Mouse (Mus musculus): ENCODE data around the gene Qpctl. TPM values are rescaled to one million over a fixed set of nuclear protein-coding genes. Genes with fewer than 3 reads are reported as not detected.

Gene Qpctl
- polyA plus RNA-seq, 1 experiment from 2014 or later = 6.4 TPM

GRCm38 (mm10) chr7:19179173-19179572, 30.1 kb upstream of the Qpctl start:
- H3K4me2 ChIP-seq = peak overlapping the region; percentile 56
- no peak overlapping the region for H3K27ac ChIP-seq (ENCODE audit: low read depth, low read length)
- peaks cover 45% of the 10 kb centered on the region for H3K27me3 ChIP-seq (ENCODE audit: control insufficient read depth, insufficient read depth, low read length)
- H3K36me3 ChIP-seq (ENCODE audit: control insufficient read depth, insufficient read depth, low read length) = no peaks in the 10 kb centered on the region; the same call in 1 of the 2 replicates
- no peaks in the 10 kb centered on the region for H3K9me3 ChIP-seq (replicated peaks; ENCODE audit: control insufficient read depth, low read length)
- H3K9ac ChIP-seq (ENCODE audit: low read depth, low read length) = no peak overlapping the region
- no peak for ATAC-seq (replicated peaks; ENCODE audit: insufficient number of reproducible peaks, low FRiP score, low TSS enrichment)
- under 1% methylated on average over 31 of the region's 32 CpGs for WGBS (ENCODE audit: insufficient replicate concordance)
- peaks cover 17% of the 10 kb centered on the region for H3K4me1 ChIP-seq (ENCODE audit: control insufficient read depth, insufficient read depth, low read length)
- peak overlapping the region; percentile 25 for H3K4me3 ChIP-seq (ENCODE audit: low read depth, low read length)

GRCm38 (mm10) chr7:19178443-19179092, 29.5 kb upstream of the Qpctl start:
- H3K9me3 ChIP-seq (replicated peaks; ENCODE audit: control insufficient read depth, low read length) = no peaks in the 10 kb centered on the region
- H3K36me3 ChIP-seq (ENCODE audit: control insufficient read depth, insufficient read depth, low read length) = no peaks in the 10 kb centered on the region; the same call in 1 of the 2 replicates
- no peak for ATAC-seq (replicated peaks; ENCODE audit: insufficient number of reproducible peaks, low FRiP score, low TSS enrichment)
- H3K27ac ChIP-seq (ENCODE audit: low read depth, low read length) = no peak overlapping the region
- H3K4me1 ChIP-seq (ENCODE audit: control insufficient read depth, insufficient read depth, low read length) = peaks cover 17% of the 10 kb centered on the region
- H3K4me3 ChIP-seq (ENCODE audit: low read depth, low read length) = peak overlapping the region; percentile 25; the same call in 1 of the 2 replicates
- peaks cover 45% of the 10 kb centered on the region for H3K27me3 ChIP-seq (ENCODE audit: control insufficient read depth, insufficient read depth, low read length)
- H3K9ac ChIP-seq (ENCODE audit: low read depth, low read length) = no peak overlapping the region
- H3K4me2 ChIP-seq = peak overlapping the region; percentile 56
- 5% methylated on average over 27 of the region's 27 CpGs for WGBS (ENCODE audit: insufficient replicate concordance)

DNA sequence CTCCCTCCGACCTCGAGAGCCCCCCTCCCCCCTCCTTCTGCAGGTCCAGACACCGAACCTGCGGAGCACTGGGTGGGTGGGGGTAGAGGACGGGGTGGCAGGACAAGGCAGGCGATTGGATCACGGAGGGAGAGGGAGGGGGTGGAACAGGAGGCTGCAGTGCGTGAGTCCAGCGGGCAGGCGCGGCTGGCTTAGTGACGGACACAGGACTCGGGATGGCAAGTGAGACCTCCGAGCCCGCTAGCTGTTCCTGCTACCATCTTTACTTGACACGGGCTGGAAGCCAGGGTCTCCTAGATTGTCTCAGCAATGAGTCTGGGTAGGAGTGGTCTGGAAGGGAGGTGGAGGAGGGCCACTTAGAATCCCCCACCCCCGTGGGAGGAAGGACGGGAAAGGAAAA, 28.9 kb upstream of the Qpctl start:
- Histone ChIP-seq H3K27ac (ENCODE audit: low read depth, low read length) (no peak overlapping the region), H3K4me1 (ENCODE audit: control insufficient read depth, insufficient read depth, low read length) (peaks cover 20% of the 10 kb centered on the region), H3K36me3 (ENCODE audit: control insufficient read depth, insufficient read depth, low read length) (no peaks in the 10 kb centered on the region), H3K4me3 (ENCODE audit: low read depth, low read length) (no peak overlapping the region), H3K9me3 (replicated peaks; ENCODE audit: control insufficient read depth, low read length) (no peaks in the 10 kb centered on the region), H3K27me3 (ENCODE audit: control insufficient read depth, insufficient read depth, low read length) (peaks cover 45% of the 10 kb centered on the region), H3K4me2 (peak overlapping the region; percentile 36), H3K9ac (ENCODE audit: low read depth, low read length) (no peak overlapping the region)
- WGBS (ENCODE audit: insufficient replicate concordance) = 10% methylated on average over 17 of the region's 18 CpGs
- ATAC-seq (replicated peaks; ENCODE audit: insufficient number of reproducible peaks, low FRiP score, low TSS enrichment) = no peak

GRCm38 (mm10) chr7:19177216-19177615, 28.1 kb upstream of the Qpctl start:
- no peak overlapping the region for H3K27ac ChIP-seq (ENCODE audit: low read depth, low read length)
- H3K9ac ChIP-seq (ENCODE audit: low read depth, low read length) = no peak overlapping the region
- no peaks in the 10 kb centered on the region for H3K9me3 ChIP-seq (replicated peaks; ENCODE audit: control insufficient read depth, low read length)
- 68% methylated on average over 7 of the region's 7 CpGs for WGBS (ENCODE audit: insufficient replicate concordance)
- H3K4me2 ChIP-seq = no peak overlapping the region
- ATAC-seq (replicated peaks; ENCODE audit: insufficient number of reproducible peaks, low FRiP score, low TSS enrichment) = no peak
- peaks cover 45% of the 10 kb centered on the region for H3K27me3 ChIP-seq (ENCODE audit: control insufficient read depth, insufficient read depth, low read length)
- no peak overlapping the region for H3K4me3 ChIP-seq (ENCODE audit: low read depth, low read length)
- H3K36me3 ChIP-seq (ENCODE audit: control insufficient read depth, insufficient read depth, low read length) = no peaks in the 10 kb centered on the region
- H3K4me1 ChIP-seq (ENCODE audit: control insufficient read depth, insufficient read depth, low read length) = peaks cover 25% of the 10 kb centered on the region

DNA sequence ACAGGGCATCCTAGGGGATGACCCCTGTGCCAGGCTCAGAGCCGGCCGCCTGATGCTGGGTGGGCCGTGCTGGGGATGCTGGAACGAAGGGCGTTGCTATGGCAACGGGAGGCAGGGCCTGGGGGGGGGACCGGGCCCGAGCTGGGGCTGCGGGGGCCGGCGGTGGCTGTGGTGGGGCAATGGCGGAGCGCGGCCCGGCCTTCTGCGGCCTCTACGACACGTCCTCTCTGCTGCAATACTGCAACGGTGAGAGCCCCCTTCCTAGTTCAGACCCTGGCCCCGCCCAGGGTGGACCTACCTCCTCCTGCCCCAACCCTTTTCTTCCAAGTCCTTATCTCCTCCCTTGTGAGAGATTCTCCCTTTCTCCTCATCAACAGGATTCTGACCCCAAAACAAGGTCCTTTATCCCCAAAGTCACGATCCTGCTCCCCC, 27.4 kb upstream of the Qpctl start:
- H3K27ac ChIP-seq (ENCODE audit: low read depth, low read length) = no peak overlapping the region
- peaks cover 45% of the 10 kb centered on the region for H3K27me3 ChIP-seq (ENCODE audit: control insufficient read depth, insufficient read depth, low read length)
- peak overlapping the region; percentile 46 for H3K4me2 ChIP-seq
- no peaks in the 10 kb centered on the region for H3K9me3 ChIP-seq (replicated peaks; ENCODE audit: control insufficient read depth, low read length)
- peak overlapping the region; percentile 3; the same call in 1 of the 2 replicates for H3K4me3 ChIP-seq (ENCODE audit: low read depth, low read length)
- H3K36me3 ChIP-seq (ENCODE audit: control insufficient read depth, insufficient read depth, low read length) = no peaks in the 10 kb centered on the region
- H3K4me1 ChIP-seq (ENCODE audit: control insufficient read depth, insufficient read depth, low read length) = peaks cover 27% of the 10 kb centered on the region
- 6% methylated on average over 18 of the region's 21 CpGs for WGBS (ENCODE audit: insufficient replicate concordance)
- no peak overlapping the region for H3K9ac ChIP-seq (ENCODE audit: low read depth, low read length)
- no peak for ATAC-seq (replicated peaks; ENCODE audit: insufficient number of reproducible peaks, low FRiP score, low TSS enrichment)

- Histone ChIP-seq H3K36me3 (ENCODE audit: control insufficient read depth, insufficient read depth, low read length) (no peaks in the 10 kb centered on the region), H3K27me3 (ENCODE audit: control insufficient read depth, insufficient read depth, low read length) (peaks cover 45% of the 10 kb centered on the region), H3K9ac (ENCODE audit: low read depth, low read length) (no peak within 1 kb of the TSS), H3K4me1 (ENCODE audit: control insufficient read depth, insufficient read depth, low read length) (peaks cover 27% of the 10 kb centered on the region), H3K27ac (ENCODE audit: low read depth, low read length) (no peak within 1 kb of the TSS), H3K4me2 (peak within 1 kb of the TSS; percentile 46), H3K9me3 (replicated peaks; ENCODE audit: control insufficient read depth, low read length) (no peaks in the 10 kb centered on the region), H3K4me3 (ENCODE audit: low read depth, low read length) (peak within 1 kb of the TSS; percentile 3; the same call in 1 of the 2 replicates)
- ATAC-seq (replicated peaks; ENCODE audit: insufficient number of reproducible peaks, low FRiP score, low TSS enrichment) = no peak
- 2% methylated on average over 30 of the region's 30 CpGs for WGBS (ENCODE audit: insufficient replicate concordance)
Observed at GRCm38 (mm10) chr7:19175708-19176515, 26.8 kb upstream of the Qpctl start, which contains the start of gene Eml2. Eml2 (plus strand) TSS chr7:19176421.

GRCm38 (mm10) chr7:19172874-19173273, 23.8 kb upstream of the Qpctl start:
- 5% methylated on average over 17 of the region's 17 CpGs for WGBS (ENCODE audit: insufficient replicate concordance)
- Histone ChIP-seq H3K9ac (ENCODE audit: low read depth, low read length) (peak overlapping the region; percentile 13; the same call in 1 of the 2 replicates), H3K27me3 (ENCODE audit: control insufficient read depth, insufficient read depth, low read length) (peaks cover 30% of the 10 kb centered on the region), H3K4me1 (ENCODE audit: control insufficient read depth, insufficient read depth, low read length) (peaks cover 39% of the 10 kb centered on the region), H3K36me3 (ENCODE audit: control insufficient read depth, insufficient read depth, low read length) (no peaks in the 10 kb centered on the region), H3K9me3 (replicated peaks; ENCODE audit: control insufficient read depth, low read length) (no peaks in the 10 kb centered on the region), H3K4me2 (peak overlapping the region; percentile 60), H3K4me3 (ENCODE audit: low read depth, low read length) (peak overlapping the region; percentile 17), H3K27ac (ENCODE audit: low read depth, low read length) (peak overlapping the region; percentile 78)
- 0 out of 2 replicates have a peak, but pooled peaks have one; percentile 22 for ATAC-seq (replicated peaks; ENCODE audit: insufficient number of reproducible peaks, low FRiP score, low TSS enrichment)

DNA sequence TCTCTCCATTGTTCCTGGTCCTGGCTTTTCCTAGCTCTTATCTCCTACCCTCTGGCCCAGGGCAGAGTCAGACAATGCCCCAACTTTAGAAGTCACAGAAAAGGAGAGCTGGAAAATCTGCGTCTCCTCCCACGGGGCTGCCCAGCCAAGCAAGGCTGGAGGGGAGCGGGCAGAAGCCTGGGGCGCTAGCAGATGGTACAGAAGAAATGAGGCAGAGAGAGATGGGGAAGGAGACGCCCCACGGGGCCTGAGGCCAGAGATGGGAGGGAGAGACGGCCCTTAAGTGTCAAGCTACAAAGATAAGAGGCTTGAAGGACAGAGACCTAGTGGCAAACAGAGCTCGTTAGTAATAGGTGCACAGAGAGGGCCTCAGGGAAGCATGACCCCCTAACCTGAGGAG, 22.7 kb upstream of the Qpctl start:
- peaks cover 39% of the 10 kb centered on the region for H3K4me1 ChIP-seq (ENCODE audit: control insufficient read depth, insufficient read depth, low read length)
- no peaks in the 10 kb centered on the region for H3K9me3 ChIP-seq (replicated peaks; ENCODE audit: control insufficient read depth, low read length)
- H3K27me3 ChIP-seq (ENCODE audit: control insufficient read depth, insufficient read depth, low read length) = peaks cover 20% of the 10 kb centered on the region
- ATAC-seq (replicated peaks; ENCODE audit: insufficient number of reproducible peaks, low FRiP score, low TSS enrichment) = no peak
- 20% methylated on average over 8 of the region's 8 CpGs for WGBS (ENCODE audit: insufficient replicate concordance)
- H3K4me2 ChIP-seq = peak overlapping the region; percentile 25; the same call in 1 of the 2 replicates
- no peak overlapping the region for H3K4me3 ChIP-seq (ENCODE audit: low read depth, low read length)
- peak overlapping the region; percentile 78 for H3K27ac ChIP-seq (ENCODE audit: low read depth, low read length)
- H3K9ac ChIP-seq (ENCODE audit: low read depth, low read length) = peak overlapping the region; percentile 13
- no peaks in the 10 kb centered on the region for H3K36me3 ChIP-seq (ENCODE audit: control insufficient read depth, insufficient read depth, low read length)

Measured in heart, embryonic 11.5 days (tissue).